Mouse (Mus musculus) MEL (cell line): ENCODE measurements around the gene Gzma. TPM values are rescaled to one million over a fixed set of nuclear protein-coding genes. Genes with fewer than 3 reads are reported as not detected.

Experiments used
- DNase-seq: peaks from one replicate; pipeline ENCODE4 v3.0.0; 2011; ENCODE audit warnings: low read depth, low spot score
- H3K27ac ChIP-seq: 2 replicates; pipeline ENCODE4 v1.5.1; 2012; ENCODE audit warnings: low read depth, mild to moderate bottlenecking, control low read depth, low read length, moderate library complexity; ENCODE audit not compliant: control insufficient read depth
- H3K27me3 ChIP-seq, 2 experiments: fragments of 150-350 bp in 1 of 2; sonication (generic) in 1 of 2; 2 replicates each; pipeline ENCODE4 v1.6.1; 2012; ENCODE audit warnings: low read length in 2 of 2, mild to moderate bottlenecking in 2 of 2, improper control_type of control experiment in 1 of 2, moderate library complexity in 1 of 2; ENCODE audit not compliant: insufficient read depth in 2 of 2, control insufficient read depth in 1 of 2
- H3K36me3 ChIP-seq, 2 experiments: 2 replicates each; pipeline ENCODE4 v1.6.1; 2012 to 2014; ENCODE audit warnings: low read length in 2 of 2, improper control_type of control experiment in 1 of 2, inconsistent platforms in 1 of 2, mild to moderate bottlenecking in 1 of 2; ENCODE audit not compliant: insufficient read depth in 2 of 2, control insufficient read depth in 1 of 2
- H3K4me1 ChIP-seq, 2 experiments: fragments of 150-350 bp in 1 of 2; sonication (generic) in 1 of 2; 2 replicates each; pipeline ENCODE4 v1.6.1; 2012; ENCODE audit warnings: low read length in 2 of 2, improper control_type of control experiment in 1 of 2, mild to moderate bottlenecking in 1 of 2; ENCODE audit not compliant: insufficient read depth in 2 of 2, control insufficient read depth in 1 of 2
- H3K4me3 ChIP-seq, 2 experiments: fragments of 150-350 bp in 1 of 2; sonication (generic) in 1 of 2; 2 replicates each; pipeline ENCODE4 v1.5.1; 2012; ENCODE audit warnings: low read depth in 2 of 2, low read length in 2 of 2, mild to moderate bottlenecking in 2 of 2, moderate library complexity in 2 of 2, control low read depth in 1 of 2, improper control_type of control experiment in 1 of 2; ENCODE audit not compliant: control insufficient read depth in 1 of 2, insufficient read depth in 1 of 2
- H3K79me2 ChIP-seq: 2 replicates; pipeline ENCODE4 v1.6.1; 2012; ENCODE audit warnings: mild to moderate bottlenecking, low read length, moderate library complexity; ENCODE audit not compliant: control insufficient read depth, poor library complexity, insufficient read depth
- H3K9ac ChIP-seq: 2 replicates; pipeline ENCODE4 v1.6.1; 2012; ENCODE audit warnings: low read depth, mild to moderate bottlenecking, control low read depth, low read length, moderate library complexity; ENCODE audit not compliant: control insufficient read depth, poor library complexity, severe bottlenecking
- H3K9me3 ChIP-seq: fragments of 150-350 bp; sonication (generic); replicated peaks from 2 replicates; pipeline ENCODE4 v1.6.1; 2012; ENCODE audit warnings: mild to moderate bottlenecking, low read length, improper control_type of control experiment, moderate library complexity; ENCODE audit not compliant: insufficient read depth
- CHD2 ChIP-seq: IDR thresholded peaks from 2 replicates; pipeline ENCODE4 v1.6.1; 2011; ENCODE audit warnings: low read length, improper control_type of control experiment
- E2F4 ChIP-seq: IDR thresholded peaks from 2 replicates; pipeline ENCODE4 v1.6.1; 2011; ENCODE audit warnings: low read depth, low read length, improper control_type of control experiment, borderline replicate concordance
- GABPA ChIP-seq: IDR thresholded peaks from 2 replicates; pipeline ENCODE4 v1.6.1; 2012; ENCODE audit warnings: low read depth, mild to moderate bottlenecking, inconsistent platforms, low read length, improper control_type of control experiment, moderate library complexity
- GATA1 ChIP-seq: IDR thresholded peaks from 2 replicates; pipeline ENCODE4 v1.6.1; 2011; ENCODE audit warnings: low read depth, low read length, improper control_type of control experiment
- HCFC1 ChIP-seq: IDR thresholded peaks from 2 replicates; pipeline ENCODE4 v1.6.1; 2012; ENCODE audit warnings: low read depth, mild to moderate bottlenecking, inconsistent platforms, low read length, improper control_type of control experiment, moderate library complexity
- KAT2A ChIP-seq: conservative IDR thresholded peaks from 2 replicates; pipeline ENCODE4 v1.6.1; 2012; ENCODE audit warnings: low read depth, low read length, improper control_type of control experiment, inconsistent platforms
- MAFK ChIP-seq: IDR thresholded peaks from 2 replicates; pipeline ENCODE4 v1.6.1; 2011; ENCODE audit warnings: low read depth, mild to moderate bottlenecking, low read length, improper control_type of control experiment, borderline replicate concordance
- MXI1 ChIP-seq: IDR thresholded peaks from 2 replicates; pipeline ENCODE4 v1.6.1; 2011; ENCODE audit warnings: mild to moderate bottlenecking, low read depth, low read length, improper control_type of control experiment
- NRF1 ChIP-seq: IDR thresholded peaks from 2 replicates; pipeline ENCODE4 v1.6.1; 2014; ENCODE audit warnings: low read depth, mild to moderate bottlenecking, inconsistent platforms, low read length, improper control_type of control experiment, moderate library complexity; ENCODE audit not compliant: poor library complexity, insufficient read depth, severe bottlenecking
- POLR2A ChIP-seq, 2 experiments: IDR thresholded peaks; 2 replicates each; pipeline ENCODE4 v1.6.1; 2011 to 2012; ENCODE audit warnings: low read length in 2 of 2, mild to moderate bottlenecking in 2 of 2, control low read depth in 1 of 2, improper control_type of control experiment in 1 of 2, low read depth in 1 of 2, moderate library complexity in 1 of 2; ENCODE audit not compliant: control insufficient read depth in 1 of 2, insufficient read depth in 1 of 2, poor library complexity in 1 of 2
- POLR2AphosphoS2 ChIP-seq: IDR thresholded peaks from 2 replicates; pipeline ENCODE4 v1.6.1; 2011; ENCODE audit warnings: low read length, improper control_type of control experiment
- RAD21 ChIP-seq: IDR thresholded peaks from 2 replicates; pipeline ENCODE4 v1.6.1; 2011; ENCODE audit warnings: mild to moderate bottlenecking, low read depth, low read length, improper control_type of control experiment
- SIN3A ChIP-seq: IDR thresholded peaks from 2 replicates; pipeline ENCODE4 v1.6.1; 2012; ENCODE audit warnings: low read length, improper control_type of control experiment, inconsistent platforms
- SMC3 ChIP-seq: IDR thresholded peaks from 2 replicates; pipeline ENCODE4 v1.6.1; 2011; ENCODE audit warnings: low read depth, low read length, improper control_type of control experiment
- TAL1 ChIP-seq: IDR thresholded peaks from 2 replicates; pipeline ENCODE4 v1.6.1; 2012; ENCODE audit warnings: mild to moderate bottlenecking, inconsistent platforms, low read length, moderate library complexity, mixed read lengths
- TBP ChIP-seq: IDR thresholded peaks from 2 replicates; pipeline ENCODE4 v1.8.0; 2011; ENCODE audit warnings: low read depth, low read length, improper control_type of control experiment
- UBTF ChIP-seq: IDR thresholded peaks from 2 replicates; pipeline ENCODE4 v1.6.1; 2012; ENCODE audit warnings: low read depth, mild to moderate bottlenecking, inconsistent platforms, low read length, improper control_type of control experiment, moderate library complexity, borderline replicate concordance; ENCODE audit not compliant: insufficient read depth
- USF1 ChIP-seq: IDR thresholded peaks from 2 replicates; pipeline ENCODE4 v1.6.1; 2014; ENCODE audit warnings: low read depth, mild to moderate bottlenecking, inconsistent platforms, low read length, improper control_type of control experiment, moderate library complexity
- USF2 ChIP-seq, 2 experiments: IDR thresholded peaks; 2 replicates each; pipeline ENCODE4 v1.6.1; 2011 to 2012; ENCODE audit warnings: improper control_type of control experiment in 2 of 2, low read length in 2 of 2, borderline replicate concordance in 1 of 2, inconsistent platforms in 1 of 2, low read depth in 1 of 2, mild to moderate bottlenecking in 1 of 2; ENCODE audit not compliant: insufficient read depth in 1 of 2
- ZC3H11A ChIP-seq: IDR thresholded peaks from 2 replicates; pipeline ENCODE4 v1.6.1; 2012; ENCODE audit warnings: low read depth, mild to moderate bottlenecking, inconsistent platforms, low read length, improper control_type of control experiment
- ZKSCAN1 ChIP-seq: IDR thresholded peaks from 2 replicates; pipeline ENCODE4 v1.6.1; 2012; ENCODE audit warnings: low read depth, mild to moderate bottlenecking, inconsistent platforms, low read length, improper control_type of control experiment, moderate library complexity
- ZNF384 ChIP-seq: IDR thresholded peaks from 2 replicates; pipeline ENCODE4 v1.6.1; 2012; ENCODE audit warnings: low read depth, mild to moderate bottlenecking, inconsistent platforms, low read length, improper control_type of control experiment
- polyA plus RNA-seq, 2 experiments: library from polyadenylated mRNA; stranded (reverse) in 1 of 2; unstranded in 1 of 2; fragments of >175 nt in 1 of 2; fragments of >200 nt in 1 of 2; gene quantifications; 2 replicates each; pipeline versions ENCODE4 v1.2.1 to v1.2.4; 2012; ENCODE audit warnings: low replicate concordance in 2 of 2, low read depth in 1 of 2; ENCODE audit not compliant: insufficient read length in 2 of 2, insufficient read depth in 1 of 2, missing spikeins in 1 of 2
- total RNA-seq: library from RNA; depleted of rRNA; stranded (reverse); fragments of 300-350 nt; gene quantifications from 2 replicates; pipeline ENCODE4 v1.2.3, GENCODE M21; 2012

Gzma gene
- total and polyA plus RNA-seq, 3 experiments = not detected

DNA sequence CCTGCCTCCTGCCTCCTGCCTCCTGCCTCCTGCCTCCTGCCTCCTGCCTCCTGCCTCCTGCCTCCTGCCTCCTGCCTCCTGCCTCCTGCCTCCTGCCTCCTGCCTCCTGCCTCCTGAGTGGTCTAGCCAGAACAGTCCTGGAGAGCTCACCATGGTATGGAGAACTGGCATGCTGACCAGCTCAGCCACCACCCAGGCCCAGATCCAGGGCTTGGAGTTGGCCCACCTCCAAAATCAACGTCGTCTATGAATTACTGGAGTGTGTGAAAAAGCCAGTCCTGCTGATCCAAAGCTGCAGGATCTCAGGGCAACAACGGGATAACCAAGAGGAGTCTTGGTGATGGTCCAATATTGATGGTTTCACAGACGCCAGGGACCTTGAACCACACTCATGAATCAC lies 18.2 kb upstream of the Gzma start:
- H3K36me3 ChIP-seq = no peaks in the 10 kb centered on the region
- no peak for TF ChIP-seq CHD2
- no peak for TF ChIP-seq USF2 (IDR thresholded peaks at IDR 0.05; ENCODE audit: borderline replicate concordance in 1 of 2, insufficient read depth in 1 of 2, low read depth in 1 of 2, low read length in 2 of 2)
- no peak for TF ChIP-seq TBP
- TF ChIP-seq HCFC1 = no peak
- TF ChIP-seq GATA1 = no peak
- no peaks in the 10 kb centered on the region for H3K4me1 ChIP-seq
- no peak overlapping the region for H3K4me3 ChIP-seq
- no peak for DNase-seq
- H3K9ac ChIP-seq = no peak overlapping the region
- no peaks in the 10 kb centered on the region for H3K9me3 ChIP-seq
- no peaks in the 10 kb centered on the region for H3K27me3 ChIP-seq
- no peaks in the 10 kb centered on the region for H3K79me2 ChIP-seq
- H3K27ac ChIP-seq = no peak overlapping the region

- H3K79me2 ChIP-seq = no peaks in the 10 kb centered on the region
- no peak for DNase-seq
- no peak for TF ChIP-seq E2F4
- no peak for TF ChIP-seq MAFK
- no peak for TF ChIP-seq ZNF384
- no peak for TF ChIP-seq SMC3
- TF ChIP-seq TAL1 = no peak
- no peak for TF ChIP-seq TBP
- no peak for TF ChIP-seq POLR2AphosphoS2
- TF ChIP-seq NRF1 = no peak
- no peak for TF ChIP-seq GABPA
- no peak for TF ChIP-seq MXI1
- no peak for TF ChIP-seq UBTF
- no peak for TF ChIP-seq ZC3H11A
- TF ChIP-seq KAT2A = no peak
- TF ChIP-seq ZKSCAN1 = no peak
- TF ChIP-seq POLR2A (IDR thresholded peaks at IDR 0.05; ENCODE audit: control insufficient read depth in 1 of 2, insufficient read depth in 1 of 2, low read depth in 1 of 2, low read length in 2 of 2, poor library complexity in 1 of 2) = no peak
- no peak for TF ChIP-seq SIN3A
- TF ChIP-seq RAD21 = no peak
- TF ChIP-seq USF1 = no peak
- TF ChIP-seq, all 39 proteins: peak for 0
- no peaks in the 10 kb centered on the region for H3K27me3 ChIP-seq
- H3K4me1 ChIP-seq = no peaks in the 10 kb centered on the region
- H3K9ac ChIP-seq = no peak overlapping the region
- H3K9me3 ChIP-seq = no peaks in the 10 kb centered on the region
- H3K27ac ChIP-seq = no peak overlapping the region
- H3K36me3 ChIP-seq = no peaks in the 10 kb centered on the region
- H3K4me3 ChIP-seq = no peak overlapping the region
Observed at GRCm38 (mm10) chr13:113104759-113105158, 4.0 kb upstream of the Gzma start.
